Mouse (Mus musculus) liver, adult 2 months (tissue): Measurements from ENCODE around the gene Tmem170b.

Experiments
- CTCF ChIP-seq: fragments of 200-500 bp; IDR thresholded peaks from 2 replicates; pipeline ENCODE4 v1.5.1; 2011; ENCODE audit warnings: low read depth, low read length, control low read depth
- POLR2A ChIP-seq: fragments of 200-500 bp; IDR thresholded peaks from 2 replicates; pipeline ENCODE4 v1.6.1; 2011; ENCODE audit warnings: low read length, control low read depth; ENCODE audit not compliant: insufficient read depth; ENCODE audit errors: extremely low read depth

DNA sequence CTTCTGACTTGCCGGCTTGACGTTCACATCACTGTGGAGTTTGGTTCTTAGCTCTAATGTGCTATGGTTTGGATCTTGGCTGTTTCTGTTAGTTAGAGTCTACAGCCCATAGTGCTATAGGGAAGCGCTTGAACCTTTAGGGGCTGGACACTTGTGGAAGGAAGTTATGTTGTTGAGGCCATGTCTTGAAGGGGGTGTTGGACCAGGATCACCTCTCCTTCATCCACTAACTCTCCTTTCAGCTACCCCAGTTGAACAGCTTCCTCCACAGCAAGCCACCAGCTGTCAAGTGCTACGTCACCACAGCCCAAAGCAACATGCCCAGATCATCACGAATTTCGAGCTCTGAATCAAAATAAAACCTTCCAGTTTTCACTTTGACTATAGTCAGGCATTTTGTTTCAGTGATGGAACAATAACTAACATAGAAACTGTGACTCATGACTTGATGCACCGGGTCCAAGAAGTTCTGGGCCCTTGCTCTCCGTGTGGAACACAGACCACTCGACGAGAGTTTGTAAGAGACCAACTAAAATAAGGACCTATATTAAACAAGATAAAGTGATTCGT is 65.5 kb downstream of the Tmem170b start:
- TF ChIP-seq POLR2A (no peak), CTCF (no peak)
